Mouse (Mus musculus) limb, embryonic 14.5 days (tissue): ENCODE measurements at regions not wholly inside any gene's neighbourhood (a gene's known extent, or its start where the extent isn't known, plus 50 kb on each side); places are given as distances from the start of the nearest gene placed in this dataset. TPM values are rescaled to one million over a fixed set of nuclear protein-coding genes. Genes with fewer than 3 reads are reported as not detected.

Source experiments
- ATAC-seq: fragments of 200-750 bp; cut with Nextera tagmentation; 2 replicates; pipeline ENCODE4 v1.8.0; 2017; ENCODE audit warnings: low read depth, moderate number of reproducible peaks, moderate TSS enrichment; ENCODE audit not compliant: low FRiP score
- DNase-seq: peaks from one replicate; pipeline ENCODE4 v3.0.0-alpha.2; 2015; ENCODE audit warnings: low spot score
- H3K27ac ChIP-seq: fragments of 300-500 bp; sonication (generic); replicated peaks from 2 replicates; pipeline ENCODE4 v1.5.1; 2014; ENCODE audit warnings: low read depth, mild to moderate bottlenecking, low read length, moderate library complexity, mixed read lengths
- H3K27me3 ChIP-seq: fragments of 300-500 bp; sonication (generic); 2 replicates; pipeline ENCODE4 v1.6.1; 2014; ENCODE audit warnings: low read length, mixed read lengths; ENCODE audit not compliant: control insufficient read depth, insufficient read depth
- H3K36me3 ChIP-seq: fragments of 300-500 bp; sonication (generic); 2 replicates; pipeline ENCODE4 v1.6.1; 2014; ENCODE audit warnings: mild to moderate bottlenecking, low read length, moderate library complexity, mixed read lengths; ENCODE audit not compliant: control insufficient read depth, insufficient read depth
- H3K4me1 ChIP-seq: fragments of 300-500 bp; sonication (generic); 2 replicates; pipeline ENCODE4 v1.6.1; 2014; ENCODE audit warnings: antibody characterized with exemption, low read length, mixed read lengths; ENCODE audit not compliant: control insufficient read depth, insufficient read depth
- H3K4me2 ChIP-seq: fragments of 300-500 bp; sonication (generic); replicated peaks from 2 replicates; pipeline ENCODE4 v1.6.1; 2014; ENCODE audit warnings: low read depth, mild to moderate bottlenecking, low read length, moderate library complexity; ENCODE audit not compliant: severe bottlenecking
- H3K4me3 ChIP-seq: fragments of 300-500 bp; sonication (generic); replicated peaks from 2 replicates; pipeline ENCODE4 v1.5.1; 2014; ENCODE audit warnings: low read length
- H3K9ac ChIP-seq: fragments of 300-500 bp; sonication (generic); 2 replicates; pipeline ENCODE4 v1.6.1; 2014; ENCODE audit warnings: mild to moderate bottlenecking, low read depth, low read length, moderate library complexity; ENCODE audit not compliant: severe bottlenecking
- H3K9me3 ChIP-seq: fragments of 300-500 bp; sonication (generic); 2 replicates; pipeline ENCODE4 v1.6.1; 2016; ENCODE audit warnings: low read length; ENCODE audit not compliant: control insufficient read depth
- POLR2A ChIP-seq: fragments of 200-500 bp; IDR thresholded peaks from 2 replicates; pipeline ENCODE4 v1.8.0; 2012; ENCODE audit warnings: inconsistent platforms, mild to moderate bottlenecking, moderate library complexity, borderline replicate concordance; ENCODE audit not compliant: insufficient read depth, insufficient read length; ENCODE audit errors: extremely low read depth
- WGBS: fragments of 180-500 bp; shearing (Covaris S2); extraction: QIAGEN DNeasy Blood & Tissue Kit; methylation state at CpG from one replicate; pipeline ENCODE4 v1.1.7; 2014; 5-methylcytosine and 5-hydroxymethylcytosine counted together
- microRNA-seq: library from miRNA; unstranded; fragments of <30 nt; microRNA quantifications from one replicate; pipeline ENCODE4, GENCODE M21; 2016

- Histone ChIP-seq H3K4me3 (no peak overlapping the region), H3K27me3 (no peaks in the 10 kb centered on the region), H3K36me3 (no peaks in the 10 kb centered on the region), H3K4me2 (no peak overlapping the region), H3K9me3 (no peaks in the 10 kb centered on the region), H3K27ac (no peak overlapping the region), H3K9ac (no peak overlapping the region), H3K4me1 (no peaks in the 10 kb centered on the region)
- ATAC-seq (no peak), DNase-seq (no peak)
- WGBS: 81% methylated on average over 7 of the region's 7 CpGs
- TF ChIP-seq POLR2A: no peak
Observed at GRCm38 (mm10) chr7:117734994-117735698, 354.4 kb downstream of the Xylt1 start.

- no peak for TF ChIP-seq POLR2A
- no peaks in the 10 kb centered on the region for H3K27me3 ChIP-seq
- WGBS: 72% methylated on average over 4 of the region's 4 CpGs
Observed at GRCm38 (mm10) chr7:117729067-117729466, 348.3 kb downstream of the Xylt1 start.

More at GRCm38 (mm10) chr7:117729067-117729466, 348.3 kb downstream of the Xylt1 start:
- Histone ChIP-seq H3K4me3 (no peak overlapping the region), H3K4me2 (no peak overlapping the region), H3K9ac (no peak overlapping the region), H3K27ac (no peak overlapping the region), H3K36me3 (no peaks in the 10 kb centered on the region), H3K4me1 (no peaks in the 10 kb centered on the region), H3K9me3 (no peaks in the 10 kb centered on the region)
- ATAC-seq (no peak), DNase-seq (no peak)

Small RNA genes lying in the stretch of these regions (microRNA-seq; reads per million reads assigned to microRNA genes)
- gene Gm24063: not detected
